Mouse (Mus musculus): ENCODE data around the gene Prss27. TPM values are rescaled to one million over a fixed set of nuclear protein-coding genes. Genes with fewer than 3 reads are reported as not detected.
A peak's percentile ranks its signal among the peaks of the same experiment; 100 is the strongest.

Gene Prss27
- 0.20 and 0.46 TPM in 2 replicates for polyA plus RNA-seq (2014; fragmentation: Nextera tagmentation; extraction: Ambion mirVana)

DNA sequence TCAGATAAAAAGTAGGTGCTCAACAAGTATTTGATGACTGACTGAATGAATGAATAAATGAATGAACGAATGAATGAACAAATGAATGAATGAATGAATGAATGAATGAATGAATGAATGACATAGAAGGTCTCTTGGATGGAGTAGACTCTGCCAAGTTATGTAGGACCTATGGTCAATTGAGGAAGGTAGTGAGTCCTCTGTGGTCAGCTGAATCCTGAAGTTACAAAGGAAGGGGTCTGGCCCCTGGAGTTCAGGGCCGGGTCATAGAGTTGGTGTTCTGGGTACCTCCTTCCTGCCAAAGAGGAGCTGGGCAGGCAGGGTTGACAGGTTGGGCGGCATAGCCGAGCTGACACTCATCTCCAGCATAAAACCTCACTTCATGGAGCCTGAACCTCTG lies at the start of gene Prss27:
Gene Prss27 (plus strand): TSS at position 301 of the 400 bp plus-strand sequence.
- WGBS: 62% methylated on average over 4 of the region's 4 CpGs

DNA sequence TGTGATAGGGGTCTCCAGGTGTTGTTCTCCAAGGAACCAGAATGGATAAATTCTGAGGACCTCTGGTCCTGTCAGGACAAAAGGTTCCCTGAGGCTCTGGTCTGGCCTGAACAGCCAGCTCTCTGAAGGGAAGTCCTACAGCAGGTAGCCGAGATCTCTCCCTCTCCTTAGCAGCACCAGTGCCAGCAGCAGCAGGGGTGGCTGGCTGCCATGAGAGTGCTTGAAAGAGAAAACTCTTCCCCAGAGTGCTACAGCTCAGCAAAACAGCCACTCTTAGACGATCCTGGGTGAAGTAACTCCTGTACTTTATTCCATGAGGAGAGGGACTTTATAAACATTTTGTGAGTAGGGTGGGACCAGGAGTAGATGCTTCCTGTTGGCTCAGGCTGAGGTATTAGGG lies 48.1 kb upstream of the Prss27 start:
- WGBS: 35% methylated on average over 2 of the region's 2 CpGs
- no peak overlapping the region for H3K4me3 ChIP-seq (ENCODE audit: low read depth, low read length)
- ATAC-seq (ENCODE audit: insufficient number of reproducible peaks, insufficient read depth, low FRiP score, low read depth): no peak

More for the DNA sequence above, at the start of gene Prss27:
- Histone ChIP-seq H3K9ac (replicated peaks; ENCODE audit: low read depth, low read length) (no peak within 1 kb of the TSS), H3K4me2 (replicated peaks; ENCODE audit: low read depth, low read length) (no peak within 1 kb of the TSS), H3K4me1 (ENCODE audit: control insufficient read depth, insufficient read depth, low read length) (no peaks in the 10 kb centered on the region), H3K36me3 (ENCODE audit: control insufficient read depth, insufficient read depth, low read length) (no peaks in the 10 kb centered on the region), H3K9me3 (ENCODE audit: control insufficient read depth, low read depth, low read length) (no peaks in the 10 kb centered on the region), H3K27ac (ENCODE audit: low read length) (no peak within 1 kb of the TSS), H3K27me3 (ENCODE audit: control insufficient read depth, insufficient read depth, low read length) (no peaks in the 10 kb centered on the region), H3K4me3 (ENCODE audit: low read depth, low read length) (no peak within 1 kb of the TSS)
- ATAC-seq (ENCODE audit: insufficient number of reproducible peaks, insufficient read depth, low FRiP score, low read depth): no peak

GRCm38 (mm10) chr17:23992789-23993553 lies 45.0 kb upstream of the Prss27 start:
- 63% methylated on average over 9 of the region's 9 CpGs for WGBS
- Histone ChIP-seq H3K4me2 (replicated peaks; ENCODE audit: low read depth, low read length) (peak overlapping the region; percentile 59), H3K27me3 (ENCODE audit: control insufficient read depth, insufficient read depth, low read length) (no peaks in the 10 kb centered on the region), H3K27ac (ENCODE audit: low read length) (no peak overlapping the region), H3K9ac (replicated peaks; ENCODE audit: low read depth, low read length) (no peak overlapping the region), H3K9me3 (ENCODE audit: control insufficient read depth, low read depth, low read length) (no peaks in the 10 kb centered on the region), H3K4me1 (ENCODE audit: control insufficient read depth, insufficient read depth, low read length) (peaks cover 10% of the 10 kb centered on the region), H3K4me3 (ENCODE audit: low read depth, low read length) (peak overlapping the region; percentile 14; the same call in 1 of the 2 replicates), H3K36me3 (ENCODE audit: control insufficient read depth, insufficient read depth, low read length) (no peaks in the 10 kb centered on the region)
- peak; percentile 4; the same call in 1 of the 2 replicates for ATAC-seq (ENCODE audit: insufficient number of reproducible peaks, insufficient read depth, low FRiP score, low read depth)

More for the DNA sequence above, 48.1 kb upstream of the Prss27 start:
- H3K36me3 ChIP-seq (ENCODE audit: control insufficient read depth, insufficient read depth, low read length): no peaks in the 10 kb centered on the region
- no peaks in the 10 kb centered on the region for H3K27me3 ChIP-seq (ENCODE audit: control insufficient read depth, insufficient read depth, low read length)
- H3K27ac ChIP-seq (ENCODE audit: low read length): no peak overlapping the region
- H3K9ac ChIP-seq (replicated peaks; ENCODE audit: low read depth, low read length): no peak overlapping the region
- no peak overlapping the region for H3K4me2 ChIP-seq (replicated peaks; ENCODE audit: low read depth, low read length)
- H3K9me3 ChIP-seq (ENCODE audit: control insufficient read depth, low read depth, low read length): no peaks in the 10 kb centered on the region
- H3K4me1 ChIP-seq (ENCODE audit: control insufficient read depth, insufficient read depth, low read length): peaks cover 10% of the 10 kb centered on the region

DNA sequence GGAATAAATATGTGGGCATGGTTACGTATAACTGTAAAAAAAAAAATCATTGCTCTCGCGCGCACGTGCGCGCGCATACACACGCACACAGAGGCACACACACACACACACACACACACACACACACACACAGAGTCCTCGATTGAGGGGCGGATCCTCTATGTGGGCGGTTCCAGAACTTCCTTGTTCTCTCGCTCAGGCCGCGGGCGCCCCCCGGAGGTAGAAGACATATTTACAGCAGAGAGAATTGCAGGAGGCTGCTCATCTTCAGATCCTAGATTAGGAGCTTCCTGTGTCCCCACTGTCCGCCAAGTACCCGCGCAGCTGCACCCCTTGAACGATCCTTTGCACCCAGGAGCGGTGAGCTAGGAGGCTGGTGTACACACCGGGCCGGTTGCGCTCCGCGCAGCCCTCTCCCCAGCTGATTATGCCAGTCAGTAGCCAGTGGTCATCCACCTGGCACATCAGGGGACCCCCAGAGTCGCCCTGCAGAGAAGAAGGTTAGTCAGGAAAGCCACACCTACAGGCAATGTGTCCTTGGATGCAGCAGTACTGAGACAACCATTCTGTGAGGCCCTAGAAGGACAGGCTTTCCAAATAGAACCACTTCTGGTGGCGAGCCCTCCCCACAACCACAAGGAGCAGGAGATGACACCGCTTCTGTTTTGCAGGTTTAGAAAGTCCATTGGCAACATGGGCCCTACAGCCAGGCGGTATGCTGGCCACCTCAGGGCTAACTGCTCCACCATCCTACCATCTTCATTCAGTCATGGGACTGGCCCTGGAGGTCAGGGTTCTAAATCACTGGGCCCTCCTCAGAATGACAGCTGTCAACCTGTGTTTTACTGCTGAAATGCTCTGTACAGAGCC lies 44.1 kb upstream of the Prss27 start:
- Histone ChIP-seq H3K9ac (replicated peaks; ENCODE audit: low read depth, low read length) (no peak overlapping the region), H3K4me3 (ENCODE audit: low read depth, low read length) (peak overlapping the region; percentile 14; the same call in 1 of the 2 replicates), H3K27me3 (ENCODE audit: control insufficient read depth, insufficient read depth, low read length) (no peaks in the 10 kb centered on the region), H3K9me3 (ENCODE audit: control insufficient read depth, low read depth, low read length) (no peaks in the 10 kb centered on the region), H3K4me2 (replicated peaks; ENCODE audit: low read depth, low read length) (peak overlapping the region; percentile 59), H3K36me3 (ENCODE audit: control insufficient read depth, insufficient read depth, low read length) (no peaks in the 10 kb centered on the region), H3K27ac (ENCODE audit: low read length) (no peak overlapping the region), H3K4me1 (ENCODE audit: control insufficient read depth, insufficient read depth, low read length) (peaks cover 10% of the 10 kb centered on the region)
- peak; percentile 68; the same call in 1 of the 2 replicates for ATAC-seq (ENCODE audit: insufficient number of reproducible peaks, insufficient read depth, low FRiP score, low read depth)
- 10% methylated on average over 31 of the region's 31 CpGs for WGBS

- Histone ChIP-seq H3K9me3 (ENCODE audit: control insufficient read depth, low read depth, low read length) (no peaks in the 10 kb centered on the region), H3K36me3 (ENCODE audit: control insufficient read depth, insufficient read depth, low read length) (no peaks in the 10 kb centered on the region), H3K4me3 (ENCODE audit: low read depth, low read length) (no peak overlapping the region), H3K27me3 (ENCODE audit: control insufficient read depth, insufficient read depth, low read length) (no peaks in the 10 kb centered on the region), H3K9ac (replicated peaks; ENCODE audit: low read depth, low read length) (no peak overlapping the region), H3K4me2 (replicated peaks; ENCODE audit: low read depth, low read length) (no peak overlapping the region), H3K27ac (ENCODE audit: low read length) (no peak overlapping the region), H3K4me1 (ENCODE audit: control insufficient read depth, insufficient read depth, low read length) (peaks cover 10% of the 10 kb centered on the region)
- WGBS: 67% methylated on average over 7 of the region's 7 CpGs
- ATAC-seq (ENCODE audit: insufficient number of reproducible peaks, insufficient read depth, low FRiP score, low read depth): no peak
Measured at GRCm38 (mm10) chr17:23994667-23995066, 43.3 kb upstream of the Prss27 start.

DNA sequence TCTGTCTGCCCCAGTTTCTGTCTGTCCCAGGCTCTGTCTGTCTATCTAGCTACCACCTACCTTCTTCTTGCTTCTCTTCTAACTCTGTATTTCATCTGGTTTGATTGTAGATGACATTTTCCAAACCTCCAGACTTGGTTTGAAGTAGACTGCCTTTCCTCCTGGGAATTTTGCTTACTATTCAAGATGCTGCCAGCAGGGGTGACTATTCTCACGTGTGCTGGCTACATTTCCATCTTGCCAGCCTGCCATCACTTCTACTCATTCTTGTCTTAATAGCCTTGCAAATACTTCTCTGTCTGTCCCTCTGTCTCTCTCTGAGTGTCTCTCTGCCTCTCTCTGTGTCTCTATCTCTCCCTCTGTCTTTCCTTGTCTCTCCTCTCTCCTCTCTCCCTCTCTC lies 42.5 kb upstream of the Prss27 start:
- Histone ChIP-seq H3K9me3 (ENCODE audit: control insufficient read depth, low read depth, low read length) (no peaks in the 10 kb centered on the region), H3K27ac (ENCODE audit: low read length) (no peak overlapping the region), H3K4me1 (ENCODE audit: control insufficient read depth, insufficient read depth, low read length) (peaks cover 10% of the 10 kb centered on the region), H3K27me3 (ENCODE audit: control insufficient read depth, insufficient read depth, low read length) (no peaks in the 10 kb centered on the region), H3K4me2 (replicated peaks; ENCODE audit: low read depth, low read length) (no peak overlapping the region), H3K4me3 (ENCODE audit: low read depth, low read length) (no peak overlapping the region), H3K36me3 (ENCODE audit: control insufficient read depth, insufficient read depth, low read length) (no peaks in the 10 kb centered on the region), H3K9ac (replicated peaks; ENCODE audit: low read depth, low read length) (no peak overlapping the region)
- WGBS: 51% methylated on average over 1 of the region's 1 CpGs
- ATAC-seq (ENCODE audit: insufficient number of reproducible peaks, insufficient read depth, low FRiP score, low read depth): no peak

DNA sequence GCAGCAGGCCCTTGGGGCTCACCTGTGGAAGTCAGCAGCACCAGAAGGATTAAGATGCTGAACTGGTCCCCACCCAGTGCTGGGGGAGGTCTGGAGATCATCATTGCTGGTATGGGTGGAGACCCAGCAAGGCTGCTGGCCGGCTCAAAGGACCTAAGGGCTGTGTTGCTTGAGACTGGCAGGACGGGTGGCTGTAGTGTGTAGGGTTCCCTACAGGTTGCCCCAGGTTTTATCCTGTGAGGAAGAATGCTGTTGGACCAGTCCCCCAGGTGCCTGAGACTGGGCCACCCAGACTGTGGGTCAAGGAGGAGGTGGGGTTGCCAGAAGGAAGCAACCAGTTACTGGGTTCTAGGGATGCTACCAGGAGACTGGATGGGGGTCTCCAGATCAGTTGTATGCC lies 40.0 kb upstream of the Prss27 start, which contains the start of gene Prss22:
Gene Prss22 (minus strand): TSS at position 200 of the 400 bp plus-strand sequence.
- no peak within 1 kb of the TSS for H3K27ac ChIP-seq (ENCODE audit: low read length)
- no peak within 1 kb of the TSS for H3K4me3 ChIP-seq (ENCODE audit: low read depth, low read length)
- peaks cover 10% of the 10 kb centered on the region for H3K4me1 ChIP-seq (ENCODE audit: control insufficient read depth, insufficient read depth, low read length)
- 46% methylated on average over 2 of the region's 2 CpGs for WGBS
- no peaks in the 10 kb centered on the region for H3K27me3 ChIP-seq (ENCODE audit: control insufficient read depth, insufficient read depth, low read length)
- H3K36me3 ChIP-seq (ENCODE audit: control insufficient read depth, insufficient read depth, low read length): no peaks in the 10 kb centered on the region
- no peak within 1 kb of the TSS for H3K9ac ChIP-seq (replicated peaks; ENCODE audit: low read depth, low read length)
- ATAC-seq (ENCODE audit: insufficient number of reproducible peaks, insufficient read depth, low FRiP score, low read depth): peak; percentile 53; the same call in 1 of the 2 replicates
- no peaks in the 10 kb centered on the region for H3K9me3 ChIP-seq (ENCODE audit: control insufficient read depth, low read depth, low read length)
- H3K4me2 ChIP-seq (replicated peaks; ENCODE audit: low read depth, low read length): 0 out of 2 replicates have a peak within 1 kb of the TSS, but pooled peaks have one; percentile 8

GRCm38 (mm10) chr17:23998383-23998782 lies 39.6 kb upstream of the Prss27 start:
- no peaks in the 10 kb centered on the region for H3K9me3 ChIP-seq (ENCODE audit: control insufficient read depth, low read depth, low read length)
- H3K27me3 ChIP-seq (ENCODE audit: control insufficient read depth, insufficient read depth, low read length): no peaks in the 10 kb centered on the region
- no peak overlapping the region for H3K4me2 ChIP-seq (replicated peaks; ENCODE audit: low read depth, low read length)
- no peak overlapping the region for H3K27ac ChIP-seq (ENCODE audit: low read length)
- no peak for ATAC-seq (ENCODE audit: insufficient number of reproducible peaks, insufficient read depth, low FRiP score, low read depth)
- no peak overlapping the region for H3K9ac ChIP-seq (replicated peaks; ENCODE audit: low read depth, low read length)
- no peak overlapping the region for H3K4me3 ChIP-seq (ENCODE audit: low read depth, low read length)
- H3K4me1 ChIP-seq (ENCODE audit: control insufficient read depth, insufficient read depth, low read length): peaks cover 6% of the 10 kb centered on the region; the same call in 1 of the 2 replicates
- WGBS: 49% methylated on average over 6 of the region's 6 CpGs
- H3K36me3 ChIP-seq (ENCODE audit: control insufficient read depth, insufficient read depth, low read length): no peaks in the 10 kb centered on the region
